Mouse (Mus musculus): ENCODE measurements around the gene Nck2.
"Not testable (repeated sequence)": the region's sequence is repeated elsewhere in the genome, so short reads cannot be mapped to it uniquely, and the experiment has no call there.

Gene Nck2

DNA sequence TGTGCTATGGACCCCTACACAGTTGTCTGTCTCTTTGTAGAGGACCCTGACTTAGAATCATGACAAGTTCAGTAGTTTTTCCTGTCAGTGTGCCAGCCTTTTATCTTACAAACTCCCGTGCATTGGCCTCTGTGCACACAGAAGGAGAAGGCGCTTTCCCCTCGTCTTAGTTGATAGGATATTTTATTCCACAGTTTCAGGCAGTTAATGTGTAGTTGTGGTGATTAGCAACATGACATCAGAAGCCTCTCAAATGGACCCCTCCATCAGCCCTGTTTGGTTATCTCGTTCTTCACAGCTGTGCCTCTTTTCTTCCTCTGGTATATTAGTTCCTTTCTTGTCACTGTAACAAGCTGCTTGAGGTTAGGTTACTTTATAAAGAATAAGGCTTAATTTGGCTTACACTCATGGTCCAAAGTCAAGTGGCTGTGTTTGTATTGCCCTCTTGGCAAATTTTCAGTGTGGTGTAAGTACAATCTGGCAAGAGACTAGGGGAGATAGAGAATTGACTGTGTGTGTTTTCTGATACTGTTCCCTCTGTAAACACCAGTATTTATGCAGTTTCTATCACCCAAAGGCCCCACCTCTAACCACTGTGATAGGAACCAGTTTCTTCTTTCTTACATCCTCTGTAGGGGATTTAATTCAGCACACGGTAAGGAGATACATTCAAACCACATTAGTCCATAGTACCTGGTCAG, 89.8 kb downstream of the Nck2 start:
- no peak for DNase-seq (ENCODE audit: inconsistent ontology term)

DNA sequence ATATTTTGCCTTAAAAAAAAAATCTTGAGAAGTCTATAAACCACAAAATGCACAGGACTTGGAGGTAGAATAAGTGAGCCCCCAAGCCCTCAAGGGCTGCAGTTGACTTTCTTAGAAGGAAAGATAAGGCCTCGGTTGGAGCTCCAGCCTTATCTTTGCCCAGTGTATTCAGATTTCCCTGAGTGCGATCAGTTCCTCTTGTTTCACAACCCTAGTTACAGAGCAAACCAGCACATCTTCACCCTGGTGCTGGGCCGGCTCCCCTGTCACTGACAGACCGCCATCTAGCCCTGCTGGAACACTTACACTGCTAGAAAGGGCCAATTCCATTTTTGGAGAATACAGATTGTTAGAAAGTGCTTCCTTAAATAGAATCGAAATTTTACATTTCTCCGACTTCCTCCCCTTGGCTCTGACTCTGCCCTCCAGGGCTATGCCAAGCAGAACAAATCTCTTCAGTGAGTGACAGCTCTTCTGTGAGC, 91.2 kb downstream of the Nck2 start:
- DNase-seq (ENCODE audit: inconsistent ontology term): no peak

GRCm38 (mm10) chr1:43536266-43536665, 91.9 kb downstream of the Nck2 start:
- no peak for DNase-seq (ENCODE audit: inconsistent ontology term)

DNA sequence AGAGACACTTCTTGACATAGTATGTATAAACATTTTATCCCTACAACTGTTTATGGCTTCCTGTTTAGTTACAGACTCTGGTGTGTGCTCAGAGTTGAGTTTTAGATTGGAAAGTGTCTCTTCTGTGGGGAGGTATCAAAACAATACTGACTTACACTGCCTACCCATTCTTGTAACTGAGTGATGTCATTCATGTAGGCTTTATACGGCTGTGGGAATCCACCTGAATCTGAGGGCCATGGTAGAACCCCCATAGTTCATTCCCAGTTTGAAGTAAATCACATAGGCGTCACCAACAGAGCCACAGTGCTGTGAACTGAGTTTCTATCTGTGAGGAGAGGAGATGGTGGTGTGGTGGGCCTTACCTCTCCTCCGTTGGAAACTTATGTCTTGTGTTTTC, 92.6 kb downstream of the Nck2 start:
- DNase-seq (ENCODE audit: inconsistent ontology term): no peak

DNA sequence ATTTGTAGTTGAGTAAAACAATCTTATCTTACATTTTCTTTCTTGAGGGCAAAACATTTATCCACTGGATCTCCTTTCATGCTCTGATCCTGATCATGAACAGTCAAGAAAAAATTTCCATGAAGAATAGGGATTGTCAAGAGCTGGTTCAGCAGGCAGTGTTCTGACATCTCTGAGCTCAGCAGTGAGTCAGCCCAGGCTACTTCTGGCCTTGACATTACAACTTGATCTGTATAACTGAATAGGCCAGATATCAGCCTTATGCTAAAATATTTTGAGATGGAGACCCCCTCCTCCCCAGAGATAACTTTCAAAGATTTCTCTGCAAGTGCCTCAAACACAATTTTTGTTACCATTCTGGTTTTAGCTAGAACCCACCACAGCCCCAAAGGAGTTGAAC, 93.1 kb downstream of the Nck2 start:
- no peak for DNase-seq (ENCODE audit: inconsistent ontology term)

- DNase-seq (ENCODE audit: inconsistent ontology term): no peak
These were observed 94.3 kb downstream of the Nck2 start for GRCm38 (mm10) chr1:43538716-43539115.

GRCm38 (mm10) chr1:43539689-43540380, 95.5 kb downstream of the Nck2 start:
- DNase-seq (ENCODE audit: inconsistent ontology term): no peak

- DNase-seq (ENCODE audit: inconsistent ontology term): no peak
These were observed 98.0 kb downstream of the Nck2 start for GRCm38 (mm10) chr1:43542339-43542738.

DNA sequence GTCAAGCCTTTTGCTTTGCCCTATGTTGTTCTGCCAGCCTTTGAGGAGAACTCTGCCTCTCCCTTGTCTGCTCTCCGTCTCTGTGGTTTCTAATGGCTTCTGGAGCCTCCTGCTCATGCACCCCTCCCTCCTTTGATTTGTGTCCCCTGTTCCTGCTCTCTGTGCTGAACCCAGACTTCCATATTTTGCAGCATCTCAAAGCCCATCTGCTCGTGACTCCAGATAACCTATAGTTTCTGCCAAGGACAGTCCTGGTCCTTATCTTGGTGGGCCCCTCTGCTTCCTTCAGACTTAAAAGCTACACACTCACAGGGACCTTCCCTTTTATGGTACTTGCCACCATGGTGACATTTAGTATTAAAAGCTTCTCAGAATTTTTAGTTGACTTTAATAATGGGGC, 103.3 kb downstream of the Nck2 start:
- no peak for DNase-seq (ENCODE audit: inconsistent ontology term)

- DNase-seq (ENCODE audit: inconsistent ontology term): no peak
These were observed 104.4 kb downstream of the Nck2 start for GRCm38 (mm10) chr1:43548749-43549148.

DNA sequence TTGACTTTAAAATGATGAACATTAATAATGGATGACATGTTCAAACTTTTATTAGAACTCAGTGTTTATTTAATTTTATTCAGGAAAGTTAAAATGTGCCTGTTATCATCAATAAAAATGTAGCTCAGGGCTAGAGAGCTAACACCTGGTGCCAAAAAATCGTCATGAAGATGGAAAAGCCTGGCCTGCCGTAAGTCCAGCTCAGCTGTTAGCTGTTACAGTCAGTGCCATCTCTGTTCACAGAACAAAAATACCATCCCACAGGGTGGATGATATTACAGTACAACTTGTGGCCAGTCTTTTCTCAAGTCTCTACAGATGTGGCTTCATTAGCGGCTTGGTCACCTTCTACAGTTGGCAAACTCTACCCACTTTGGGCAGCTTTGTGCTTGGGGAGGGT, 106.1 kb downstream of the Nck2 start:
- no peak for DNase-seq (ENCODE audit: inconsistent ontology term)

GRCm38 (mm10) chr1:43553989-43554679, 109.8 kb downstream of the Nck2 start:
- DNase-seq (ENCODE audit: inconsistent ontology term): not testable (repeated sequence)

DNA sequence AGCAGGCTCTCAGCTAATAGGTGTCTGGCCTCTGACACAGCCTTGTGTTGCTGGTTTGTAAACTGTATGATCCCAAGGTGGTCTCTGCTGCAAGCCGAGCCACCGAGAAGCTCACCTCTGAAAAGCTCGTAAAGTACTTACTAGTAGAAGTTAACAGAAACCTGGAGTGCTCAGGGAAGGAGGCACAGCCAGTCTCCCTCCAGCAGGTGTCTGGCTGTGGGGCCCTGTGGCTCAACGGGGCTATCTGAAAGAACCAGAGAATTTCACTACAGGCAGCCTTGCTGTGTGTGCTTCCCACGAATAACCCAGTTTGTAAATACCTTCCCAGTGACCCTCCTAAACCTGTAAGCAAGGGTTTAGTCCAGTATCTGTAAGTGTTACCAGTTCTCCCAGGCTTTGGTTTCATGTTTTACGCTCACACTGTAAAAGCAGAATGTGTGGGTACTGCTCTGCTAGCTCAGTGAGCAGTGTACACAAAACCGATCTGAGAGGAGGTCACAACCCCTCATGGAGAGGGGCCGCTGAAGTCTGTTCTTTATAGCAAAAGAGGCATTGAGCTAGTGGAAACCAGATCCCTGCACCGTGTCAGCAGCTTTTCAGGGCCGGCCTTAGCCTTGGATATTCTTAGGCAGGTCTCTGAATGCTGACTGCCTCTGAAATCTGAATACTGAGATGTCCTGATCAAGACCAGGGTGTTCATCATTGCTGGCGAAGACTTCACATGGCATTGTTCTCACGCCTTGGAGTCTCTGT, 111.0 kb downstream of the Nck2 start:
- DNase-seq (ENCODE audit: inconsistent ontology term): peak; percentile 33

- no peak for DNase-seq (ENCODE audit: inconsistent ontology term)
These were observed 114.0 kb downstream of the Nck2 start for GRCm38 (mm10) chr1:43558329-43558728.

DNA sequence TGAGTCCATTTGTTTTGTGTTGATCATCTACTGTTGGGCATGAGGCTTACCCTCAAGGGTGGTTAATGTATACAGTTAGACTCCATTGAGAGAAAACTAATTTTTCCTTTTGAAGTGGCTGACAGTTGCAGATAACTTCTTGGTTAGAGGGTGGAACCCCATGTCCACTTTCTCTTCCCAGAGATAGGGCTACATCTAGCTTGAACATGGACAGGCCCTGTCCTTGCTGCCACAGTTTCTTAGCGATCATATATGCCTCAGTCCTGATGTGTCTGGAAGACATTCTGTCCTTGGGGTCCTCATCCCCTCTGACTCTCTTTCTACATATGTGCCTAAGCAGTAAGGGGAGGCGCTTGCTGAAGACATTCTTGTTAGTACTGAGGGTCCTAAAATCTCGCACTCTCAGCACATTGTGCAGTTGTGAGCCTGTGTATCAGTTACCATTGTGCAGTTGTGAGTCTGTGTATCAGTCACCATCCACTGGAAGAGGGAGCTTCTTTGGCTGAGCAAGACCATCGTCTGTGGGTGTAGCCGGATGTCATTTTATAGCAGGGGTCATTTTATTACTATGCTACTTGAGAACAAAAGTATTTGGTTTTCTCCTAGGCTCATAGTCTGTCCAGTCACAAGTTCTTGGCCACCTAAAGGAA, 114.8 kb downstream of the Nck2 start:
- DNase-seq (ENCODE audit: inconsistent ontology term): no peak

DNA sequence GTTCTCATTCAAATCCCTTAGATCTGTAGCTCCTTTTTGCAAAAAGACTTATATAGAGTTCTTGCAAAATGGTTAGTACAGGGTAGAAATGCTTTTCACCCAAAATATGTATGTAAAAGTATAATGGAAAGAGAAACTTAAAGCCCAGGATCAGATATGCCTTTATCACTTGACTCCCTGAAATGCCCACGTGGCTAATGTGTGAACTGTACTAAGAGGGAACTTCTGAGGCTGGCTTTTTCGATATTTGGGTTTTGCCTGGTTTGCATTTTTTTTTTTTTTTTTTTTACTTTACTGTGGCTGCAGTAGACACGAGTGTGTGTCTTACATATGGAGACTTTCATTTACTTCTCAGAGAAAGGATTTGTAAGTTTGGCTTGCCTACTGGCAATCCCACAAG, 116.7 kb downstream of the Nck2 start:
- no peak for DNase-seq (ENCODE audit: inconsistent ontology term)

- DNase-seq (ENCODE audit: inconsistent ontology term): no peak
These were observed 117.8 kb downstream of the Nck2 start for GRCm38 (mm10) chr1:43562002-43562666.

DNA sequence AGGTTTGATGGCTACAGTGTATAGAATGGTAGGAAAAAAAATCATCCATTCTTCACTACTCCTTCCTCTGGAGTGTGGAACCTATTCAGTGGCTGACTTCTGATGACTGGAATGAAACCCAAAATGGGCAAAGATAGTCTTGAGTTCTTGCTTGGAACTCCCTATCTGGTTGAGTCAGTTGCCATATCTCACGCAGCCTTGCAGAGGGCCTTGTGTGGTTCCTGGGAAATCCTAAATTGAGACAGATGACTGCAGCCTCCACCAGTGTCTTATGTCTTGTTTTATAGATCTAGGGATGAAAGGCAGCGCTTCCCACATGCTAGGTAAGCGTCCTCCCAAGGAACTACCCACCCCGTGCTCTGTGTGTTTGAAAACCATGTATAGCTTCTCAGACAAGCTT, 120.9 kb downstream of the Nck2 start:
- DNase-seq (ENCODE audit: inconsistent ontology term): no peak

GRCm38 (mm10) chr1:43566677-43567377, 122.4 kb downstream of the Nck2 start:
- DNase-seq (ENCODE audit: inconsistent ontology term): no peak

GRCm38 (mm10) chr1:43568824-43569223, 124.4 kb downstream of the Nck2 start:
- no peak for DNase-seq (ENCODE audit: inconsistent ontology term)
